Mouse (Mus musculus): ENCODE measurements at regions not wholly inside any gene's neighbourhood (a gene's known extent, or its start where the extent isn't known, plus 50 kb on each side); places are given as distances from the start of the nearest gene placed in this dataset.

DNA sequence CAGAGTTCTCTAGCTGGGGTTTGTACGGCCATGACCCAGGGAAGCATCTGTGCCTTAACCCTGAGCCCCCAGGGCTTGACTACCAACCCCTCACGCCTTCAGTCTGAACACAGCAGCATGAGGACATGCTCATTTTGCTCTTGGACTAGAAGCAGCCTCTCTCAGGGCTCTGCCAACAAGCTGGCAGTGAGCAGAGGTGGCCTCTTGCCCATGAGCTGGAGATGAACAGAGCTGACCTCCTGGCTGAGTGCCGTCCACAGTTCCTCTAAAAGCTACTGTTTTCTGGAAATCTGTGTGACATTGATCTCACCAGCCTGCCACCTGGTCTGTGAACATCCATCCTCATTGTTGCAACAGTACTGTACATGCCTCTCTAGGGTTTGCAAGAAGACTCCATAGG lies 267.7 kb upstream of the Shh start:
- no peak for TF ChIP-seq POLR2A (IDR thresholded peaks at IDR 0.05; ENCODE audit: insufficient read depth, low read length)
- TF ChIP-seq CTCF (IDR thresholded peaks at IDR 0.05; ENCODE audit: low read depth, low read length): no peak

Measured in ES-Bruce4 (cell line).